Mouse (Mus musculus): ENCODE results near the gene Fzr1. TPM values are rescaled to one million over a fixed set of nuclear protein-coding genes. Genes with fewer than 3 reads are reported as not detected.

The Fzr1 gene
- total RNA-seq, 2 experiments from 2014 or later: 68.6 to 73.2 TPM

GRCm38 (mm10) chr10:81358841-81359240 lies 19.5 kb downstream of the Fzr1 start:
- no peak for DNase-seq (ENCODE audit: low spot score in 2 of 2)

GRCm38 (mm10) chr10:81358209-81358608 lies 20.1 kb downstream of the Fzr1 start:
- DNase-seq (ENCODE audit: low spot score in 2 of 2): no peak

- peak; percentile 89 to 94 for DNase-seq (ENCODE audit: low spot score in 2 of 2)
These were observed 21.1 kb downstream of the Fzr1 start, which contains the start of gene Mfsd12 for GRCm38 (mm10) chr10:81356991-81357844. Gene Mfsd12, plus strand, starts transcription at chr10:81357491.

GRCm38 (mm10) chr10:81356352-81356990 lies 21.8 kb downstream of the Fzr1 start:
- no peak for DNase-seq (ENCODE audit: low spot score in 2 of 2)

- DNase-seq (ENCODE audit: low spot score in 2 of 2): no peak
These were observed 22.8 kb downstream of the Fzr1 start for GRCm38 (mm10) chr10:81355533-81355932.

GRCm38 (mm10) chr10:81354738-81355477 lies 23.4 kb downstream of the Fzr1 start:
- no peak for DNase-seq (ENCODE audit: low spot score in 2 of 2)

GRCm38 (mm10) chr10:81351678-81352291 lies 26.5 kb downstream of the Fzr1 start:
- no peak for DNase-seq (ENCODE audit: low spot score in 2 of 2)

GRCm38 (mm10) chr10:81350351-81351063 lies 27.8 kb downstream of the Fzr1 start, which contains the start of gene Hmg20b:
Gene Hmg20b, minus strand, starts transcription at chr10:81350480.
- peak; percentile 99 for DNase-seq (ENCODE audit: low spot score in 2 of 2)

GRCm38 (mm10) chr10:81349961-81350350 lies 28.4 kb downstream of the Fzr1 start:
- no peak for DNase-seq (ENCODE audit: low spot score in 2 of 2)

GRCm38 (mm10) chr10:81349146-81349545 lies 29.2 kb downstream of the Fzr1 start:
- DNase-seq (ENCODE audit: low spot score in 2 of 2): no peak

GRCm38 (mm10) chr10:81346453-81347067 lies 31.8 kb downstream of the Fzr1 start:
- no peak for DNase-seq (ENCODE audit: low spot score in 2 of 2)

- no peak for DNase-seq (ENCODE audit: low spot score in 2 of 2)
These were observed 33.2 kb downstream of the Fzr1 start for GRCm38 (mm10) chr10:81345162-81345534.

GRCm38 (mm10) chr10:81344421-81345161 lies 33.7 kb downstream of the Fzr1 start:
- DNase-seq (ENCODE audit: low spot score in 2 of 2): no peak

GRCm38 (mm10) chr10:81342686-81343505 lies 35.4 kb downstream of the Fzr1 start, which contains the start of gene Gipc3:
Gene Gipc3, minus strand, starts transcription at chr10:81343266.
- DNase-seq (ENCODE audit: low spot score in 2 of 2): no peak

GRCm38 (mm10) chr10:81341333-81341949 lies 36.9 kb downstream of the Fzr1 start:
- no peak for DNase-seq (ENCODE audit: low spot score in 2 of 2)

GRCm38 (mm10) chr10:81340551-81341332 lies 37.6 kb downstream of the Fzr1 start:
- no peak for DNase-seq (ENCODE audit: low spot score in 2 of 2)

GRCm38 (mm10) chr10:81336558-81336957 lies 41.8 kb downstream of the Fzr1 start:
- no peak for DNase-seq (ENCODE audit: low spot score in 2 of 2)
